Mouse (Mus musculus) brain, embryonic 14.5 days (tissue): Measurements from ENCODE around the gene Supt6. TPM values are rescaled to one million over a fixed set of nuclear protein-coding genes. Genes with fewer than 3 reads are reported as not detected.

Experiments used
- DNase-seq: peaks from one replicate; pipeline ENCODE4 v3.0.0-alpha.2; 2011; ENCODE audit warnings: low read depth
- CTCF ChIP-seq: fragments of 200-500 bp; IDR thresholded peaks from 2 replicates; pipeline ENCODE4 v1.5.1; 2012; ENCODE audit warnings: inconsistent platforms, mild to moderate bottlenecking, moderate library complexity, borderline replicate concordance; ENCODE audit not compliant: insufficient read depth, insufficient read length; ENCODE audit errors: extremely low read depth
- POLR2A ChIP-seq: fragments of 200-500 bp; IDR thresholded peaks from 2 replicates; pipeline ENCODE4 v1.6.1; 2012; ENCODE audit warnings: mild to moderate bottlenecking, inconsistent platforms, borderline replicate concordance; ENCODE audit not compliant: poor library complexity, insufficient read depth, insufficient read length, severe bottlenecking; ENCODE audit errors: extremely low read depth
- polyA plus RNA-seq: library from polyadenylated mRNA; depleted of rRNA; stranded (reverse); fragments of >200 nt; gene quantifications from 2 replicates; pipeline ENCODE4 v1.2.3, GENCODE M21; 2012

Supt6 gene
- polyA plus RNA-seq, 1 experiment: 39.5 TPM

- no peak for DNase-seq
- no peak for TF ChIP-seq CTCF
- no peak for TF ChIP-seq POLR2A
Observed at GRCm38 (mm10) chr11:78213086-78213817, 32.5 kb downstream of the Supt6 start.

DNA sequence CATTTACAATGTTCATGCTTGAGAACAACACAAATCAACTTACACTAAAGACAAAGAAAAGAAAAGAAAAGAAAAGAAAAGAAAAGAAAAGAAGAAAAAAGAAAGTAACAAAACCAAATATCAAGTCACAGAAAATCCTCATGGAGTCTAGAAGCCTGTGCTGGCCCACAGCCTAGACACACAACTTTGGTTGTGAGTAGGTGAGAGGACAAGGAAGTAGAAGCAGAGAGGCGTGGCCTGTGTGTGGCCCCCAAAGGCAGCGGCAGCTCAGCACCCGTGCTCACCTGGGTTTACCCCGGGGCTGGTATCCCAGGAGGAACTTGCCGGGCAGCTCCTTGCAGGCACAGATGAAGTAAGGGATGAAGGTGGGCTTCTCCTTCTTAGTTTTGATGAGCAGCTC, 34.3 kb downstream of the Supt6 start:
- TF ChIP-seq POLR2A: no peak
- TF ChIP-seq CTCF: no peak
- DNase-seq: no peak

GRCm38 (mm10) chr11:78210615-78211014, 35.2 kb downstream of the Supt6 start:
- DNase-seq: no peak
- no peak for TF ChIP-seq CTCF
- no peak for TF ChIP-seq POLR2A

GRCm38 (mm10) chr11:78209886-78210285, 35.9 kb downstream of the Supt6 start:
- DNase-seq: no peak
- no peak for TF ChIP-seq CTCF
- TF ChIP-seq POLR2A: no peak

DNA sequence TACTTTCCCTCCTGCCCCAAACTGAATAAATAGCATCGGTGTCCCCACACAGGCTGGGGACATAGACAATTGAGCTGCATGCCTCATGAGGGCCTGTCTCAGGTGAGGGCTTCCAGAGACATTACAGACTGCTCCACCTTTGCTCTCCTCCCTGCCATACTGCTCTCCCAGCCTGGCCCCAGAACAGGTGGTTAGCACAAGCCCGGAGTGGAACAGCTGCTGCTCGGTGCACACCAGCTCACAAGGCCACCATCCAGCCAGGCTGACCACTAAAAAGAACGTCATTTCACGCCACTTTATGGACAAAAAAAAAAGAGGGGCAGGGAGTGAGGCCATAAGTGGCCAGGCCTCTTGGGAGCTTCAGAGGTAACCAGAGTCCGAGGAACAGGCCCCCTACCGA, 38.6 kb downstream of the Supt6 start:
- no peak for DNase-seq
- no peak for TF ChIP-seq CTCF
- no peak for TF ChIP-seq POLR2A

GRCm38 (mm10) chr11:78205361-78206206, 40.2 kb downstream of the Supt6 start:
- DNase-seq: no peak
- TF ChIP-seq CTCF (no peak), POLR2A (no peak)

DNA sequence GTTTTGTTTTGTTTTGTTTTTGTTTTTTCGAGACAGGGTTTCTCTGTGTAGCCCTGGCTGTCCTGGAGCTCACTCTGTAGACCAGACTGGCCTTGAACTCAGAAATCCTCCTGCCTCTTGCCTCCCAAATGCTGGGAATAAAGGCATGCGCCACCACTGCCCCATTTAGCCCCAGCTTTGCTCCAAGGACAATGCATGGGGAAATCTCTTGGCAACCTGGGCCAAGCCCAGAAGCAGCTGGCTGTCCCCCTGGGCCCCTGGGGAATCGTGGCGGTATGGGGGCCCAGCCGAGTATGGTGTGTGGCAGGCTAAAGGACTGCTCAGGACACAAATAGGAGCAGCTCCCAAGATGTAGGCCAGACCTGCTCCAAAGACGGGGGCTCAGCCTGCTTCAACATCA, 41.5 kb downstream of the Supt6 start:
- TF ChIP-seq CTCF (no peak), POLR2A (no peak)
- DNase-seq: no peak

- TF ChIP-seq CTCF: no peak
- TF ChIP-seq POLR2A: no peak
- no peak for DNase-seq
Observed at GRCm38 (mm10) chr11:78202372-78202771, 43.4 kb downstream of the Supt6 start.

- no peak for TF ChIP-seq POLR2A
- TF ChIP-seq CTCF: no peak
- no peak for DNase-seq
Observed at GRCm38 (mm10) chr11:78195101-78195863, 50.5 kb downstream of the Supt6 start.

GRCm38 (mm10) chr11:78194411-78195100, 51.2 kb downstream of the Supt6 start:
- no peak for TF ChIP-seq CTCF
- TF ChIP-seq POLR2A: no peak
- DNase-seq: peak; percentile 55

DNA sequence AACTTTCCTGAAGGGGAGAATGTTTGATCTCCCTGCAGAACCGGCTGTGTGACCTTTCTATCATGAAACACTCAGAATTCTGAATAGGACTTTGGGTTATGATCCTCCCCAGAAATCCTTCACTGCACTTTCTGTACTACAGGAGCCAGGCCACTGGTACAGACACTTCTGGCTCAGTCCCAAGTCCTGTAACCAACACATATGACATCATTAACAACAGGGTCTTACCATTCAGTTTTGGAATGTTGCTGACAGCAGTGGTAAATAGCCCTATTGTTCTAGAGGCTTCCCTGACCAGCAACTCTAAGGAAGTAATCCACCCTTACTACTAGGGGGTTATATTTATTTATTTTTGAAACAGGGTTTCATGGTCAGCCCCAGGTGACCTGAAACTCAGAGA, 52.7 kb downstream of the Supt6 start, which contains the start of gene Proca1:
Gene Proca1 (plus strand): TSS at position 280 of the 400 bp plus-strand sequence.
- TF ChIP-seq POLR2A (no peak), CTCF (no peak)
- no peak for DNase-seq

GRCm38 (mm10) chr11:78190041-78190440, 55.7 kb downstream of the Supt6 start:
- no peak for DNase-seq
- no peak for TF ChIP-seq CTCF
- no peak for TF ChIP-seq POLR2A
